20 mouse cellular contexts compared by ENCODE assay signal in genomic region chr3:130975291-130975690, GRCm38 (mm10).
"Had no signal": no experiment of that assay in that cellular context is flagged by ENCODE, and none has a peak within 500 bp of the region (broad histone marks: within the 10 kb centered on the region; RNA-seq: fewer than 3 reads in every experiment).

No protein-coding gene starts in this region.

- H3K4me1 ChIP-seq: liver, embryonic 15.5 days; midbrain, embryonic 12.5 days; neural tube, embryonic 13.5 days; neural tube, embryonic 15.5 days had no signal

- ATAC-seq: liver, postnatal 0 days; lung, postnatal 0 days; midbrain, embryonic 16.5 days had no signal

- H3K9ac ChIP-seq: liver, embryonic 15.5 days; liver, postnatal 0 days; lung, embryonic 15.5 days; midbrain, embryonic 12.5 days; neural tube, embryonic 13.5 days; neural tube, embryonic 15.5 days had no signal

- DNase-seq: liver, postnatal 0 days; lung, adult 2 months; lung, postnatal 4 days; midbrain, embryonic 14.5 days; right cerebral cortex, adult 18-20 months; right cerebral cortex, postnatal 25 days; right cerebral cortex, postnatal 4 days; spleen, adult 18-20 months; thymus, adult 18-20 months; thymus, postnatal 14 days; thymus, postnatal 36 days had no signal

- H3K4me3 ChIP-seq: liver, embryonic 15.5 days; lung, embryonic 15.5 days; midbrain, embryonic 10.5 days; midbrain, embryonic 12.5 days; myocyte; neural tube, embryonic 13.5 days; neural tube, embryonic 15.5 days had no signal

- H3K4me2 ChIP-seq: liver, embryonic 15.5 days; lung, embryonic 15.5 days; midbrain, embryonic 12.5 days; neural tube, embryonic 13.5 days; neural tube, embryonic 15.5 days had no signal

- H3K9me3 ChIP-seq: liver, embryonic 15.5 days; lung, embryonic 15.5 days; midbrain, embryonic 10.5 days; midbrain, embryonic 12.5 days; neural tube, embryonic 13.5 days; neural tube, embryonic 15.5 days had no signal

- H3K36me3 ChIP-seq: liver, embryonic 15.5 days; lung, embryonic 15.5 days; midbrain, embryonic 10.5 days; midbrain, embryonic 12.5 days; neural tube, embryonic 13.5 days; neural tube, embryonic 15.5 days had no signal

- H3K27me3 ChIP-seq: liver, embryonic 15.5 days; lung, embryonic 15.5 days; midbrain, embryonic 12.5 days; neural tube, embryonic 13.5 days; neural tube, embryonic 15.5 days had no signal

- H3K27ac ChIP-seq: liver, embryonic 15.5 days; lung, embryonic 15.5 days; midbrain, embryonic 10.5 days; midbrain, embryonic 12.5 days; neural tube, embryonic 13.5 days; neural tube, embryonic 15.5 days had no signal
